Mouse (Mus musculus) hindbrain, embryonic 12.5 days (tissue): ENCODE measurements at regions not wholly inside any gene's neighbourhood (a gene's known extent, or its start where the extent isn't known, plus 50 kb on each side); places are given as distances from the start of the nearest gene placed in this dataset.

Source experiments
- ATAC-seq: fragments of 200-750 bp; cut with Nextera tagmentation; 2 replicates; pipeline ENCODE4 v1.8.0; 2017; ENCODE audit warnings: moderate TSS enrichment; ENCODE audit not compliant: low FRiP score
- H3K27ac ChIP-seq: fragments of 300-500 bp; sonication (generic); 2 replicates; pipeline ENCODE4 v1.5.1; 2016; ENCODE audit warnings: mild to moderate bottlenecking
- H3K27me3 ChIP-seq: fragments of 300-500 bp; sonication (generic); 2 replicates; pipeline ENCODE4 v1.6.1; 2016; ENCODE audit warnings: mild to moderate bottlenecking
- H3K36me3 ChIP-seq: fragments of 300-500 bp; sonication (generic); 2 replicates; pipeline ENCODE4 v1.6.1; 2016; ENCODE audit warnings: mild to moderate bottlenecking
- H3K4me1 ChIP-seq: fragments of 300-500 bp; sonication (generic); 2 replicates; pipeline ENCODE4 v1.6.1; 2016
- H3K4me2 ChIP-seq: fragments of 300-500 bp; sonication (generic); replicated peaks from 2 replicates; pipeline ENCODE4 v1.6.1; 2016; ENCODE audit warnings: mild to moderate bottlenecking
- H3K4me3 ChIP-seq: fragments of 300-500 bp; sonication (generic); 2 replicates; pipeline ENCODE4 v1.5.1; 2016; ENCODE audit warnings: mild to moderate bottlenecking
- H3K9ac ChIP-seq: fragments of 300-500 bp; sonication (generic); 2 replicates; pipeline ENCODE4 v1.6.1; 2016; ENCODE audit warnings: mild to moderate bottlenecking, moderate library complexity
- H3K9me3 ChIP-seq: fragments of 300-500 bp; sonication (generic); replicated peaks from 2 replicates; pipeline ENCODE4 v1.6.1; 2016; ENCODE audit warnings: mild to moderate bottlenecking
- WGBS: fragments of 180-500 bp; shearing (Covaris S2); methylation state at CpG from one replicate; pipeline ENCODE4 v1.1.7; 2016; 5-methylcytosine and 5-hydroxymethylcytosine counted together

DNA sequence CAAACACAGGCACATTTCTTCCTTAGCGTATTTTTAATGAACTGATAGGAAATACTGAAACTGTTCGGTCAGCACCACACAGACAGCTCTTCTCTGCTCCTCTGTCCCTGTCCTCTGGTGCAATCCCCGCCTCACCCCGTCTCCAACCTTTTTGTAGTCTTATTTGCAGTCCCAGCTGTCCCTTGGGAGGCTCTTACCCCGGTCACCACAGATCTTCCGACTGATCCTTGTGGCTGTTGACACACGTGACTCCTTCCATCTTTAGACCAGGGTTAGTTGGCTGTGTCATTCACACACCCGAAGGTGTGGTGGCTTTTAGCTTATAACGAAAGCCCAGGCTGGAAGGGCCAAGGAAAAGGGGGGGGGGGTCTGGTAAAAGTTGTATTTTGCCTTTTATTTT is 56.4 kb downstream of the Cyp26a1 start:
- H3K4me2 ChIP-seq = no peak overlapping the region
- no peaks in the 10 kb centered on the region for H3K36me3 ChIP-seq
- no peaks in the 10 kb centered on the region for H3K9me3 ChIP-seq
- H3K4me3 ChIP-seq = no peak overlapping the region
- no peaks in the 10 kb centered on the region for H3K27me3 ChIP-seq
- no peak for ATAC-seq
- H3K27ac ChIP-seq = no peak overlapping the region
- WGBS = 86% methylated on average over 9 of the region's 9 CpGs
- H3K9ac ChIP-seq = no peak overlapping the region
- no peaks in the 10 kb centered on the region for H3K4me1 ChIP-seq

- no peak for ATAC-seq
- H3K36me3 ChIP-seq = no peaks in the 10 kb centered on the region
- 90% methylated on average over 3 of the region's 3 CpGs for WGBS
- no peaks in the 10 kb centered on the region for H3K4me1 ChIP-seq
- no peaks in the 10 kb centered on the region for H3K9me3 ChIP-seq
- no peaks in the 10 kb centered on the region for H3K27me3 ChIP-seq
- H3K9ac ChIP-seq = no peak overlapping the region
- no peak overlapping the region for H3K27ac ChIP-seq
- no peak overlapping the region for H3K4me3 ChIP-seq
- H3K4me2 ChIP-seq = no peak overlapping the region
Measured at GRCm38 (mm10) chr19:37755372-37755771, 57.8 kb downstream of the Cyp26a1 start.

GRCm38 (mm10) chr19:37769376-37769775 is 71.8 kb downstream of the Cyp26a1 start:
- Histone ChIP-seq H3K9me3 (no peaks in the 10 kb centered on the region), H3K4me1 (no peaks in the 10 kb centered on the region), H3K4me2 (no peak overlapping the region), H3K36me3 (no peaks in the 10 kb centered on the region), H3K27me3 (no peaks in the 10 kb centered on the region), H3K9ac (no peak overlapping the region), H3K4me3 (no peak overlapping the region), H3K27ac (no peak overlapping the region)
- WGBS = 92% methylated on average over 4 of the region's 4 CpGs
- ATAC-seq = no peak

GRCm38 (mm10) chr19:37771956-37772355 is 74.4 kb downstream of the Cyp26a1 start:
- H3K9me3 ChIP-seq = no peaks in the 10 kb centered on the region
- no peak for ATAC-seq
- 92% methylated on average over 6 of the region's 6 CpGs for WGBS
- H3K4me3 ChIP-seq = no peak overlapping the region
- H3K27ac ChIP-seq = no peak overlapping the region
- H3K36me3 ChIP-seq = no peaks in the 10 kb centered on the region
- no peaks in the 10 kb centered on the region for H3K4me1 ChIP-seq
- no peaks in the 10 kb centered on the region for H3K27me3 ChIP-seq
- no peak overlapping the region for H3K4me2 ChIP-seq
- H3K9ac ChIP-seq = no peak overlapping the region

GRCm38 (mm10) chr19:37774551-37774950 is 77.0 kb downstream of the Cyp26a1 start:
- no peak overlapping the region for H3K4me3 ChIP-seq
- peaks cover 3% of the 10 kb centered on the region; the same call in 1 of the 2 replicates for H3K4me1 ChIP-seq
- no peak overlapping the region for H3K27ac ChIP-seq
- ATAC-seq = no peak
- H3K36me3 ChIP-seq = no peaks in the 10 kb centered on the region
- H3K27me3 ChIP-seq = no peaks in the 10 kb centered on the region
- no peak overlapping the region for H3K9ac ChIP-seq
- H3K9me3 ChIP-seq = no peaks in the 10 kb centered on the region
- WGBS = 93% methylated on average over 4 of the region's 4 CpGs
- H3K4me2 ChIP-seq = no peak overlapping the region

- H3K9me3 ChIP-seq = no peaks in the 10 kb centered on the region
- H3K4me3 ChIP-seq = no peak overlapping the region
- no peaks in the 10 kb centered on the region for H3K36me3 ChIP-seq
- H3K27ac ChIP-seq = no peak overlapping the region
- no peak for ATAC-seq
- no peak overlapping the region for H3K9ac ChIP-seq
- WGBS = 92% methylated on average over 1 of the region's 1 CpGs
- peaks cover 3% of the 10 kb centered on the region; the same call in 1 of the 2 replicates for H3K4me1 ChIP-seq
- H3K27me3 ChIP-seq = no peaks in the 10 kb centered on the region
- no peak overlapping the region for H3K4me2 ChIP-seq
Measured at GRCm38 (mm10) chr19:37774966-37775365, 77.4 kb downstream of the Cyp26a1 start.

DNA sequence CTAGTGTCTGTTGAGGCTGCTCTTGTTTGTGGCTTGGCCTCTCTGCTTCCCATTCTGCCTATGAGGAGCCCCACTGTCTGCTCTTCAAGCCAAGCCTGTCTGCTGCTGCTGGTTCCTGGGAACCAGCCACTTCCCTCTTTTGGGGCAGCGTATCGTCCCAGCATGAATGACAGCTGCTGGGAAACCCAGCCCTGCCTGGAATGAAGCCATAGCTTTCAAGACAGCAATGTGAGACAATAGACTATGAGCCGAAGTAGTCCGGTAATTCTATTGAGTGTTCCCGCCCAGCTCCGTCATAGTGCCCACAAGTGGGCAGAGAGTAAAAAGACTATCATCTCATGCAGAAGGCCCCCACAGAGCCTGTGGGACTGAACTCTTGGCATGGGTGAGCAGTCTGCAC is 80.4 kb downstream of the Cyp26a1 start:
- Histone ChIP-seq H3K4me1 (peaks cover 3% of the 10 kb centered on the region; the same call in 1 of the 2 replicates), H3K4me3 (no peak overlapping the region), H3K9ac (no peak overlapping the region), H3K4me2 (no peak overlapping the region), H3K36me3 (no peaks in the 10 kb centered on the region), H3K27me3 (no peaks in the 10 kb centered on the region), H3K27ac (no peak overlapping the region), H3K9me3 (no peaks in the 10 kb centered on the region)
- no peak for ATAC-seq
- WGBS = 54% methylated on average over 6 of the region's 6 CpGs

DNA sequence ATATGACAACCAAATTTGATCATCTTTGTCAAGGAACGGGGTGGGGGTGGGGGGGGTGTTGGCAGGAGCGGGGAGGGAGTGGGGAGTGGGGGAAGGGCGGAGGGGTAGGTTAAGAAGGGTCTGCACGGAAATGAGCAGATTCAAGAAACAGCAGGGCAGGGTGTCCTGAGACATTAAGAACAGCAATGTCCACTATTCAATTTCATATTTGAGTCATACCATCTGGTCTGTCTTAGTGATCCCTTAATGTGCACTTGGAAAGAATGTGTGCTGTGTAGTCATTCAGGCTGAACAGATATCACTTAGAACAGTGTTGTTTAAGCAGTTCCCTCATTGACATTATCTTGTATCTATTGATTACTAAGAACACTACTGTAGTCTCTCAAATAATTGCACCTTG is 81.0 kb downstream of the Cyp26a1 start:
- 77% methylated on average over 4 of the region's 4 CpGs for whole genome bisulfite sequencing
- Histone ChIP-seq H3K4me2 (no peak overlapping the region), H3K27ac (no peak overlapping the region), H3K9me3 (no peaks in the 10 kb centered on the region), H3K4me1 (peaks cover 3% of the 10 kb centered on the region; the same call in 1 of the 2 replicates), H3K27me3 (no peaks in the 10 kb centered on the region), H3K9ac (no peak overlapping the region), H3K4me3 (no peak overlapping the region), H3K36me3 (no peaks in the 10 kb centered on the region)
- ATAC-seq = no peak

DNA sequence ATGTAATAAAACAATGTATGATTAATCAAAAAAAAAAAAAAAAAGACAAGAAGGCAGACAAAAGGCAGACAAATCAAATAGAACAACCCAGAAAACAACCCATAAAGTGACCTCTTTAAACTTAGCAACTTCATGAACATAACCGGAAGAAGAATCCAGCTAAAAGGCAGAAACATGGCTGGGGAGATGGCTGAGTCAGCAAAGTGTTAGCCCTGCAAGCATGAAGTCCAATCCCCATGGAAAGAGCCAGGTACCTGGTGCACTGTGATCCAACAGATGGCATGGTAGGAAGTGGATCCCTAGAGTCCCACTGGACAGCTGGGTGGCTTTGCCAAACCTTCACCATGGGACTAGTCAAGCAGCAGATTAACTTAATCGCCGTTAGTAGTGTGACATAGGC is 90.9 kb downstream of the Cyp26a1 start:
- H3K9ac ChIP-seq = no peak overlapping the region
- peaks cover 7% of the 10 kb centered on the region for H3K4me1 ChIP-seq
- no peaks in the 10 kb centered on the region for H3K36me3 ChIP-seq
- WGBS = 84% methylated on average over 3 of the region's 3 CpGs
- no peak overlapping the region for H3K4me2 ChIP-seq
- peaks cover 13% of the 10 kb centered on the region for H3K27me3 ChIP-seq
- H3K27ac ChIP-seq = no peak overlapping the region
- H3K9me3 ChIP-seq = no peaks in the 10 kb centered on the region
- ATAC-seq = no peak
- no peak overlapping the region for H3K4me3 ChIP-seq

- H3K4me3 ChIP-seq = no peak overlapping the region
- peaks cover 16% of the 10 kb centered on the region for H3K27me3 ChIP-seq
- H3K27ac ChIP-seq = no peak overlapping the region
- 40% methylated on average over 12 of the region's 12 CpGs for WGBS
- H3K4me2 ChIP-seq = no peak overlapping the region
- peaks cover 7% of the 10 kb centered on the region for H3K4me1 ChIP-seq
- H3K9me3 ChIP-seq = no peaks in the 10 kb centered on the region
- no peaks in the 10 kb centered on the region for H3K36me3 ChIP-seq
- ATAC-seq = no peak
- no peak overlapping the region for H3K9ac ChIP-seq
Measured at GRCm38 (mm10) chr19:37789576-37790180, 92.1 kb downstream of the Cyp26a1 start.

DNA sequence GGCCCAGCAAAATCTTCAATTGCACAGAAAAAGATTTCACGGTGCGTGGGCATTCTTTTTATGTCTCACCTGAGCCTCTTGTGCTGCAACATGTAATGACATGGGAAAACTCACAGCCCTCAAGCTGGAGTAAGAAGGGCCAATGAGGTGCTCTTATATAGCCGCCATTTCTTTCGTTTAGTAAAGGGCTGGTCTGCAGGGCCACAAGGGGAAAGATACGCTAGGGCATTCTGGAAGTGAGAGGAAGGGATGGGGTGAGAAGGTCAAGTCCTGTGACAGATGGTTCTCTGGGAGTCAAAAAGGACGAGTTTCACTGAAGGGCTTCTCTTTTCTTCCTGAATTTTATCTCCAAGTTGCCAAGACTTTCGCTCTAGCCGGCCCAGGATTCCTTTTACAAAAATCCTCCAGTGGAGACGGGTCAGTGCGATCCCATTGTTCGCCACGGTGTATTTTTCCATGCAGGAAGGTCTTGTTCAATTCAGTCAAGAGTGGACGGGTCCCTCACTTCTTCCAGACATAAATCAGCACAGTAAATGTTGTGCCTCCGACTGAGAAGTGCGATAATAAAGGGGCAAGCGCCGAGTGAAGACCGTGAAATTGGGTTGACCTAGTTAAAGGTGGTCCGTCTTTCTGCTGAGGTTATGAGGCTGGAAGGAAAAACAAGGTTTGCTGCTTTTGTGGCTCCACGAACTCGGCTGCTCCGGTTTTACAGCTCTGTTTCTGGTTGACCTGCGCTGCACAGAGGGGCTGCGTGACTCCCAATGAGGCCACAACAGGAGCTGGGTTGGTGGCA is 92.9 kb downstream of the Cyp26a1 start:
- 23% methylated on average over 24 of the region's 24 CpGs for WGBS
- no peak for ATAC-seq
- Histone ChIP-seq H3K36me3 (no peaks in the 10 kb centered on the region), H3K9ac (no peak overlapping the region), H3K4me3 (0 out of 2 replicates have a peak overlapping the region, but pooled peaks have one; percentile 7), H3K4me1 (peaks cover 7% of the 10 kb centered on the region), H3K27me3 (peaks cover 16% of the 10 kb centered on the region), H3K9me3 (no peaks in the 10 kb centered on the region), H3K4me2 (peak overlapping the region; percentile 41), H3K27ac (no peak overlapping the region)

GRCm38 (mm10) chr19:37793176-37793575 is 95.6 kb downstream of the Cyp26a1 start:
- H3K4me3 ChIP-seq = no peak overlapping the region
- H3K9ac ChIP-seq = no peak overlapping the region
- 81% methylated on average over 9 of the region's 9 CpGs for WGBS
- H3K27me3 ChIP-seq = peaks cover 16% of the 10 kb centered on the region
- ATAC-seq = no peak
- H3K4me1 ChIP-seq = peaks cover 7% of the 10 kb centered on the region
- no peak overlapping the region for H3K4me2 ChIP-seq
- no peaks in the 10 kb centered on the region for H3K36me3 ChIP-seq
- no peaks in the 10 kb centered on the region for H3K9me3 ChIP-seq
- no peak overlapping the region for H3K27ac ChIP-seq
